Mouse (Mus musculus): ENCODE data around the gene Zc3h7b.

- TF ChIP-seq CTCF (IDR thresholded peaks at IDR 0.05) (no peak), EP300 (IDR thresholded peaks at IDR 0.05) (peak; percentile 82)
These were observed 5.6 kb upstream of the Zc3h7b start for GRCm38 (mm10) chr15:81739296-81739695.

Data from lung, postnatal 0 days (tissue).